Mouse (Mus musculus): ENCODE measurements around the gene Gm765. TPM values are rescaled to one million over a fixed set of nuclear protein-coding genes. Genes with fewer than 3 reads are reported as not detected.

Gene Gm765
- polyA plus RNA-seq, 1 experiment from 2014 or later = not detected

- no peak overlapping the region for H3K4me3 ChIP-seq (ENCODE audit: low read depth, low read length)
- H3K27me3 ChIP-seq (replicated peaks; ENCODE audit: control insufficient read depth, insufficient read depth, low read length) = no peaks in the 10 kb centered on the region
- DNase-seq (ENCODE audit: low spot score) = no peak
- H3K27ac ChIP-seq (ENCODE audit: low read depth) = no peak overlapping the region
- H3K9ac ChIP-seq (ENCODE audit: low read length) = no peak overlapping the region
- H3K4me2 ChIP-seq (ENCODE audit: low read length) = no peak overlapping the region
- WGBS = 95% methylated on average over 8 of the region's 8 CpGs
- H3K36me3 ChIP-seq (ENCODE audit: control insufficient read depth, insufficient read depth, low read length) = no peaks in the 10 kb centered on the region
- ATAC-seq (replicated peaks; ENCODE audit: low FRiP score, low TSS enrichment, low read depth) = no peak
- H3K9me3 ChIP-seq (ENCODE audit: control insufficient read depth, low read length) = no peaks in the 10 kb centered on the region
- peaks cover 8% of the 10 kb centered on the region for H3K4me1 ChIP-seq (replicated peaks; ENCODE audit: control insufficient read depth, insufficient read depth, low read length)
Observed at GRCm38 (mm10) chr6:98208051-98208450, 134.5 kb downstream of the Gm765 start.

- no peak overlapping the region for H3K4me2 ChIP-seq (ENCODE audit: low read length)
- no peak overlapping the region for H3K27ac ChIP-seq (ENCODE audit: low read depth)
- DNase-seq (ENCODE audit: low spot score) = no peak
- H3K36me3 ChIP-seq (ENCODE audit: control insufficient read depth, insufficient read depth, low read length) = no peaks in the 10 kb centered on the region
- no peak overlapping the region for H3K4me3 ChIP-seq (ENCODE audit: low read depth, low read length)
- no peak for ATAC-seq (replicated peaks; ENCODE audit: low FRiP score, low TSS enrichment, low read depth)
- no peaks in the 10 kb centered on the region for H3K4me1 ChIP-seq (replicated peaks; ENCODE audit: control insufficient read depth, insufficient read depth, low read length)
- 88% methylated on average over 2 of the region's 2 CpGs for WGBS
- no peaks in the 10 kb centered on the region for H3K27me3 ChIP-seq (replicated peaks; ENCODE audit: control insufficient read depth, insufficient read depth, low read length)
- no peak overlapping the region for H3K9ac ChIP-seq (ENCODE audit: low read length)
- H3K9me3 ChIP-seq (ENCODE audit: control insufficient read depth, low read length) = no peaks in the 10 kb centered on the region
Observed at GRCm38 (mm10) chr6:98198706-98199105, 143.8 kb downstream of the Gm765 start.

GRCm38 (mm10) chr6:98190745-98191442 lies 151.7 kb downstream of the Gm765 start:
- H3K4me3 ChIP-seq (ENCODE audit: low read depth, low read length) = no peak overlapping the region
- H3K4me2 ChIP-seq (ENCODE audit: low read length) = no peak overlapping the region
- H3K9ac ChIP-seq (ENCODE audit: low read length) = no peak overlapping the region
- ATAC-seq (replicated peaks; ENCODE audit: low FRiP score, low TSS enrichment, low read depth) (no peak), DNase-seq (ENCODE audit: low spot score) (no peak)
- H3K4me1 ChIP-seq (replicated peaks; ENCODE audit: control insufficient read depth, insufficient read depth, low read length) = no peaks in the 10 kb centered on the region
- no peak overlapping the region for H3K27ac ChIP-seq (ENCODE audit: low read depth)
- WGBS = 46% methylated on average over 8 of the region's 8 CpGs
- no peaks in the 10 kb centered on the region for H3K27me3 ChIP-seq (replicated peaks; ENCODE audit: control insufficient read depth, insufficient read depth, low read length)
- no peaks in the 10 kb centered on the region for H3K9me3 ChIP-seq (ENCODE audit: control insufficient read depth, low read length)
- H3K36me3 ChIP-seq (ENCODE audit: control insufficient read depth, insufficient read depth, low read length) = no peaks in the 10 kb centered on the region
